Mouse (Mus musculus): ENCODE measurements around the gene Stk16.
"Not testable (repeated sequence)": the region's sequence is repeated elsewhere in the genome, so short reads cannot be mapped to it uniquely, and the experiment has no call there.

Gene Stk16

DNA sequence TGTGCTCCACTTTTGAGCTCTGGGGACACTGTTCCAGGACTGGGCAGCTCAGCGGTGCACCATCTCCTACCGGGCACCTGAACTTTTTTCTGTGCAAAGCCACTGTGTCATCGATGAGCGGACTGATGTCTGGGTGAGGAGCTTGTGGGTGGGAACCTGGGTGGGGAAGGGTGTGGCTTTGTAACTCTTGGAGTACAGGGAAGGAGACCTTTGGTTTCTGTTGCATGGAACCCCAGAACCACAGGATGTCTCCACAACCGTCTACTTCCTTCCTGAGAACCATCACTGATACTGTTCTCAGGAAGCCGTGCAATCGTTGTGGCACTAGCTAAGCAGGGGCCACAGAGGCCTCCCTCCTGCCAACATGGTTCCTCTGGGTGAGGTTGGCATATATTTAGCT, 2.5 kb downstream of the Stk16 start:
- DNase-seq (ENCODE audit: low spot score in 2 of 2): no peak

DNA sequence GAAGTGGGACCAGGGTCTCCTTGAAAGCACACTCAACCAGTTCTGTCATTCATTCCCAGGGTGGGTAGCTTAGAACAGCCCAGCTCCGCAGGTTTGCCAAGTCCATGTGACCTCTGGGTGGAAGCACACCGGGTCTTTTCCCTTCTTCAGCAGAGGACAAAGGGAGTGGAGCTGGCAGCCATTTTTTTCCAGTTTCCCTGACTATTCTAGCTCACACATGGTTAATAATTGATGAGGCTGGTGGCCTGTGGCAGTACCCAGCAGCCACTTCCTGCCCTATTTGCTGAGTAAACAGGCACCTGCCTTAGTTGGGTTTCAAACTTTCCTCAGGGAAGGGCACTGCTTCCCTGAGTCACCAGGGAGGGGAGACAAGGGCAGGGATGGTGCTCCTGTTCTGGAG, 3.8 kb downstream of the Stk16 start:
- no peak for DNase-seq (ENCODE audit: low spot score in 2 of 2)

DNA sequence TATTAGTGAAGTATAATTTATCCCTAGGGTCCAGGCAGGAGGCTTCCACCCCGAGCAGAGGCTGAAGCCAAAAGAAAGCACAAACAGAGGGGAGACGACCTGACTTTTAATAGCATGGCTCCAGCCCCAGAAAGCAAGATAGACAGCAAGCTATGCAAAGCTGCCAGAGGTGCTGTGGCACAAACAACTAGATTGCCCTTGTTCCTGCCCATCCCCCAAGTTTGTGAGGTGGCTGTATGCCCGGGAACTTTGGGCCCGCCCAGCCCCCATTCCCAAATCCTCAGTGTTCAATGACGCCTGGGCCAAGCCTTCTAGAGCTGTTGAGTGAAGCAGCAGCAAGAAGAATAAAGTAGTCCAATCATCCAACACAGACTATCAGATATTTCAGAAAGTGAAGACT, 4.2 kb downstream of the Stk16 start:
- peak in 1 of 2 experiments; percentile 56 for DNase-seq (ENCODE audit: low spot score in 2 of 2)

DNA sequence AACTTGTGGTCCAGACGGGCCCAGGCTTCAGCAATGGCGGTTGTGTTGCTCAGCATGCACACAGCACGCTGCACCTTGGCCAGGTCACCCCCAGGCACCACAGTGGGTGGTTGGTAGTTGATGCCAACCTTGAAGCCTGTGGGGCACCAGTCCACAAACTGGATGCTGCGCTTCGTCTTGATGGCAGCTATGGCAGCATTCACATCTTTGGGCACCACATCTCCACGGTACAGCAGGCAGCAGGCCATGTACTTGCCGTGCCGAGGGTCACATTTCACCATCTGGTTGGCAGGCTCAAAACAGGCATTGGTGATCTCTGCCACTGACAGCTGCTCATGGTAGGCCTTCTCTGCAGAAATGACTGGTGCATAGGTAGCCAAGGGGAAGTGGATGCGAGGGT, 5.1 kb downstream of the Stk16 start:
- DNase-seq (ENCODE audit: low spot score in 2 of 2): no peak

DNA sequence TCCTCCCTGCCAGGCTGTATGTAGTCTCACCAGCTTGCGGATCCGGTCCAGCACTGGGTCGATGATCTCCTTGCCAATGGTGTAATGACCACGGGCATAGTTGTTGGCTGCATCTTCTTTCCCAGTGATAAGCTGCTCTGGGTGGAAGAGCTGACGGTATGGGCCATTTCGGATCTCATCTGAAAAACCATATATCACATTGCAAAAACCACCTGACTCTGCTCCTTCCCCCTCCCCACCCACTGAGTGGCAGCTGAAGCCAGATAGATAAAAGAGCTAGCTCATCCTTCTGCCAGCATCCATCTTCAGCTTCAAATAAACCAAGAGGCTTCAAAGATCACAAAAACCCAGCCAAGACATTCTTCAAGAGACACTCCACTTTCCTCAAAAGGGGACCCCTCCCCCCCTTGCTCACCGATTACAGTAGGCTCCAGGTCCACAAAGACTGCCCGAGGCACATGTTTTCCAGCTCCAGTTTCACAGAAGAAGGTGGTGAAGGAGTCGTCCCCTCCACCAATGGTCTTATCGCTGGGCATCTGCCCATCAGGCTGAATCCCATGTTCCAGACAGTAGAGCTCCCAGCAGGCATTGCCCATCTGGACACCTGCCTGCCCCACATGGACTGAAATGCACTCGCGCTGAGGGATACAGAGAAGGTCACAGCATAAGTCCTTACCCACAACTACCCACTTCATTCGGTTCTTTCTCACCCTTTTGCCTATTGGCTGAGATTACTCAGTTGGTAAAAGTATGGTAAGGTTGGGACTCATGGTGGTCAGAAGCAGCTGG, 6.4 kb downstream of the Stk16 start:
- no peak for DNase-seq (ENCODE audit: low spot score in 2 of 2)

DNA sequence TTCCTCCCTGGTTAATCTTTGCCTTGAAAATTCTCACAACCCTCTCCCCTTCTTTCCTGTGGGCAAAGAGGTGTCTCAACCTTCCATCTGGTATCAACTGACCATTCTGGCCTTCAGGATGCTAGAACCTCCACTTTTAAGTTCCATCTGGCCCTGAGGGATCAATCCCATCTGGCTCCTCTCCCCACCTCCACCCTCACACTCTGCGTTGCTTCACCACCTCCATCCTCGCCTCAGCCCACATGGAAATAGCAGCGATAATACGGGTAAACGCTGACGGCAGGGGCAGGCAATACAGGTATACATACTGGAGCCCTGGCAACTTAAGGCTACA, 7.2 kb downstream of the Stk16 start:
- DNase-seq (ENCODE audit: low spot score in 2 of 2): no peak

DNA sequence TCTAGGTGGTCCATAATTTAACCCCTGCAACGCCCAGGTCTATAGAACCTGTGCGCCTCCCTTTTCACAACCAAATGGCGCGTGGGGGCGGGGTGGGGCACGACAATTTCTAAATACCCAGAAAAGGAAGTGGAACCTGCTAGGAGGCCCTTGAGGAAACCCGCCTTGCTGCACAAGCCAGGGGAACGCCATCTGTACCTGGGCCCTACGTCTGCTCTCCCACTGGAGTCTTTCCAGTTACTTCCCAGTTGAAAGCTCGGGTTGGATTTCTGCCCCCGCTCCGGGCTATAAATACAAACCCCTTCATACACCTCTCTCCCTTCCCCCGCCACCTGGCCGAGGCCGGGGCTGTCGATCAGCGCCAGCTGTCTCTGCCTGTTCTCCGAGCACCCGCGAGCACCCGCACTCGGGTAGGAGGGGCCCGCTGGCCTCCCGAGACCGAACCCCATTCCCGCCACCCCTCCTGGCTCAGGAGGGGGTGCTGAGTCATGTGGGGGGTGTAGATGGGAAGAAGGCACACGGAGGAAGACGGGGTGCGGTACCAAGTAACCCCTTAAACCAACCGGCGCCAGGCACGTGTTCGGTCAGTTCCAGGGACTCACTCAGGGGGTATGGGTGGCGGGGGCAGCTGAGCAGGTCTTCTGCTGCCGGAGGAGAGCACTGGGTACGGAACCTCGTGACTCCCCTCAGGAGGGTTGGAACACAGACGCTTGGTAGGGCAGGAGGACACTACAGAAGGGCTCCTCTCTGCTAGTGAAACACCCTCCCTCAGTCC, 7.8 kb downstream of the Stk16 start:
- peak in 1 of 2 experiments; percentile 37 for DNase-seq (ENCODE audit: low spot score in 2 of 2)

DNA sequence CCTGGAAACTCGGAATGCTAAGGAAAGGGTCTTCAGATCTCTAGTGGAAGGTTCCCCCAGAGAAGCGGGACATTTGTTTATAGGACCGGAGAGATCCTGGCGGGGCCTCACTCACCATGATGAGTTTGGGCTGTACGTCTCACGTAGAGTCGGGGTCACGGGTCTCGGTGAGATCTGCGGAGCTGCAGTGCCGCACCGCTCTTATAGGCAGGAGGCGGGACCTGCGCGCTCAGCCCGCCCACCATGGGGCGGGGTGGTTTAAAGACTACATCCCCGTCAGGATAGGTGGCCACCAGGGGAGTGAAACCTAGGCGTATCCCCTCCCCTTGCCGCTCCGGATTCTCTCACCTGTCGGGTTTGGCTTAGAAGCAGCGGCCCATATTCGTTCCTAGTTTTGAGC, 8.4 kb downstream of the Stk16 start:
- peak; percentile 91 to 95 for DNase-seq (ENCODE audit: low spot score in 2 of 2)

DNA sequence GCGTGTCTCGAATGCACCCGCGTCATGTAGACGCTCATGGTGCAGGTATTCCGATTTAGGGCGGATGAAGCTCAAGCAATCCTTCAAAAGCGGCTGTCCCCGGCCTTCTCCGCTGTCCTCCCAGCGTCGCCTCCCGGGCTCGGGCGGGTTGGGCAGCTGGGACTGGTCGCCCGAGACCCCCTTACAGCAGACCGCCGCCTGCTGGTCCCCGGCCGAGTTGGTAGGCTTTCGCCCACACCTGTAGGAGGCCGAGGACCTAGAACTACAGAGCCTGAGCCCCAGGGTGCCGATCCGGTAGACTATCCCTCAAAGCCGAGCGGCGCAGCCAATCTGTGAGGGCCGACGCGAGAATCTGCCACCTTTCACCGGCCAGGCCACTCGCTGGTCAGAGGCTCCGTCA, 8.9 kb downstream of the Stk16 start, which contains the start of gene Tuba4a:
Gene Tuba4a (minus strand): TSS at position 335 of the 400 bp plus-strand sequence.
- peak in 1 of 2 experiments; percentile 24 for DNase-seq (ENCODE audit: low spot score in 2 of 2)

DNA sequence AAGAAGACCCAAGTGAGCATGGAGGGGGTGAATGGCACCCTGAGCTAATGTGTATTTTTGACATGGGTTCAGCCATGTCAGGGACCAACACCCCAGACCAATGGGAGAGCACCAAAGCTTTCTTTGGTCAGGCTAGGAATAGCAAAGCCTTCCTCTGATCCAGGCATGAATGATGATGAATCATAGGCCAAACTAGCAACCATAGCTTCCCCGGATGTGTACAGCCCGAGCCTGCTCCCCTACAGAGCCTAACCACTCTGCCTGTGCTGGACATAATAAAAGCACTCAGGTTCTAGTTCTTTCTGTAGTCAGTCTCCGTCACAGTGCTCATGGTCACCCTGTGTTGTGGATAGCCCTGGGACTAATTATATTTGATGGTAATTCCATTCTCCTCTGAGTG, 10.9 kb downstream of the Stk16 start:
- no peak for DNase-seq (ENCODE audit: low spot score in 2 of 2)

DNA sequence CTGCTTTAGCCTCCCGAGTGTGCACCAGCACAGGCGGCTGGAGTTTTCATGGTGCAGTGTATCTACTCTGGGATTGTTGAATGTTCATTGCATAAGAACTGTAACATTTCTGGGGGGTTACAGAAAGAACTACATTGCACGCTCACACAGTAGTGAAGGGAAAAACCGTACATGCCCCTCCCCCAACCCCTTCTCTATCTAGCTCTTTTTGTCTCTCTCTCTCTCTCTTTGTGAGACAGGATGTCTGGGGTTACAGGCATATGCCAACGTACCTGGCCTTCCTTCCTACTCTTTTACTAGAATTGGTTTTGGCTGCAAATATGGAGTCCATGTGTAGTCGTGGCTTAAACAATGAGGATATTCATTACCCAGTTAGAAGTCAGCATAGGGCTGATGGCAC, 12.3 kb downstream of the Stk16 start:
- no peak for DNase-seq (ENCODE audit: low spot score in 2 of 2)

DNA sequence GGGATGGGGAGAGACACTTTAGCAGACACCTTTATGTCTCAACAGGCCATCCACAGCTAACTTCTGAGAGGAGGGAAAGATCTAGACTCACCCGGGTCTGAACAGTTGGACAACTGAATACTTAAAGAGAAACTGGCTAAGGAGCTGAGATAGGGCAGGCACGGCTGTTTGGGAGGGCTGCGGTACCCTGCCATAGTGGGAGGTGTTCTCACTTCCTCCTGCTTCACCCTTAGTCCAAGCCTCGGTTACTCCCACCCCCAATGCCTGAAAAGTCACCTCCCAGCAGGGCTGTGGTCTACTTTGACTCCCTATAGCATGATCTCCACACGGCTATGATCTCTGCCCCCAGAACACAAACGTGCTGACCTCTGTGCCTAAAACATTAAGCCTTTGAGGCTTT, 12.9 kb downstream of the Stk16 start:
- no peak for DNase-seq (ENCODE audit: low spot score in 2 of 2)

DNA sequence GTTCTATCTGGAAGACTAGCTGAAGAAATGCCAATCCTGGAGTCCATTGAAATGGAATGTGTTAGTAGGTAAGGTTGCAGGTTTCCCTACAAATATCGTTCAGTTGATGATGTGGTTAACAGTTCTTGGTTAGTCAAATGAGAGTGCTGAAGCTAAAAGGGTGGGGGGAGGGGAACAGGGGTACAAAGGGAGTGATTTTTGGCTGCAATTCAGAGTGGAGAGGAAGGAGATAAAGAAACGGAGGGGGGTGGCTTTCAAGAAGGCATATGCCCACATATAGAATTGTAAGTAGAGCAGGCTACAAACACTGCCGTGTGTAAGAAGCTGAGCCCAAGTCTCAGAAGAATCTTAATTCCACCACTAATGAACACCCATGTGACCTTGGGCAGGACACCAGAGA, 14.8 kb downstream of the Stk16 start:
- DNase-seq (ENCODE audit: low spot score in 2 of 2): no peak

DNA sequence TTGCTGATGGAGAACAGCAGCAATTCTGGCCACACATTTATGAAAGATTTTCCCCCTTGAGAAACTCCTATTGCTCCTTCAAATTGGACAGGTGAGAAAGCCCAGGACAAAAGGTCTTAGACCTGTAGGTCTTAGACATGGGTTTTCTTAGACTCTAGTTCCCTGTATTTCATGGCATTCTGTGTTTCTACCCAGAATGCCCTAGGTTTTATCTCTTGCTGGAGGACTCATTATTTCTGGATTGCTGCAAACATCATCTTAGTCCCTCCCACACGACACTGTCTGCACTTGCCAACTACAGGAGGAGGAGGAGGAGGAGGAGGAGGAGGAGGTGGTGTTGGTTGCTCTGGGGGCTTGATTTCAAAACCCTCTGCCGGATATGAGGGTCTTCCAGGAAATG, 15.5 kb downstream of the Stk16 start:
- DNase-seq (ENCODE audit: low spot score in 2 of 2): no peak

DNA sequence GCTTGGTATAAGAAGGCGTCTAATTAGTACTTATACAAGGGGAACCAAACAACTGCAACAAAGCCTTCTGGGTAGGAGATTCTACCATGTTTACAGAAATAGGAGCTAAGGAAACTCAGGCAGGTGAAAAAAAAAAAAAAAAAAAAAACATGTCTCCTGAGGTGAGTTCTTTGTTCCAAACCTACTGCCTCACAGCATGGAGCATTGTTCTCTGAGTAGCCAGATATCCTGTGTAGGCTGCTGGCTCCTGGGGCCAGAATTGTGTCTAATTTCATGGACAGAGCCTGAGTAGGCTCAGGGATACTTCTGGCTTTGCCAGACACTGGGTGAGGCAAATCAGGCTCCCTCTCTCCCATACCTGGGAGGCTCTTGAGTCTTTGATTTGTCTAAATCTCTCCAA, 17.0 kb downstream of the Stk16 start:
- DNase-seq (ENCODE audit: low spot score in 2 of 2): no peak

DNA sequence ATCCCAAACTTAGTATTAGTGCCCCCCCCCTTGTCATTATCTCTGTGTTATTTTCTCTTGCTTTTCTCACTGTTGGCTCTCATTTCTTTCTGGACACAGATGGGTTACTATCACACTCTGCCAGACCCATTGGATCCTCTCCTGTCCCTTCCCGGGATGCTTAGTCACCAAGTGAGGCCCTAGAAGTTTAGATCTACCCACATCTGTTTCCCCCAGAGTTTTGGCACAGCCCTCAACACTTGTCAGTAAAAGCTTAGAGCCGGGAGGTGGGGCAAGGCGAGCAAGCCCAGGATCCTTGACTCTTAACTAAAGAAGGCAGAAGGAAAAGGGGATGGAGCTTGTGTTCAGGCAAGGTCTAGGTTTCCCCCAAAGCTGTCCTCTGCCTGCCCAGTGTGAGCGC, 18.5 kb downstream of the Stk16 start:
- DNase-seq (ENCODE audit: low spot score in 2 of 2): no peak

DNA sequence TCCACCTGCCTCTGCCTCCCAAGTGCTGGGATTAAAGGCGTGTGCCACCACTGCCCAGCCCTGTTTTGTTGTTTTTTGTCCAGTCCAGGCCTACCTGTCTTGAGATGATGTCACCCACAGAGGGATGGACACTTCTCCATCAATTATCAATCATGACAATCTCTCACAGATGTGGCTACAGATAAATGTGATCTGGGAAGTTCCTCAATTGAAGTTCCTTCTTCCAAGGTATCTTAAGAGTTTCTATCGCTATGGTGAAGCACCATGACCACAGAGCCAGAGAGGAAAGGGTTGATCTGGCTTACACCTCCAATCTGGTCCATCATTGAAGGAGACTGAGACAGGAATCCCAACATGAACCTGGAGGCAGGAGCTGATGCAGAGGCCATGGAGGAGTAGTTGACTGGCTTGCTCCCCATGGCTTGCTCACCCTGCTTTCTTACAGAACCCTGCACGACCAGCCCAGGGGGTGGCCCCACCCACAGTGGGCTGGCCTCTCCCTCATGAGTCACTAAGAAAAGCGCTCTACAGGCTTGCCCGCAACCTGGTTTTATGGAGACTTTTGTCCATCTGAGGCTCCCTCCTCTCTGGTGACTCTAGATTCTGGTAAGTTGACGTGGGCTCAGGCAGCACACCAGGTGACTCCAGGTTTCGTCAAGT, 19.8 kb downstream of the Stk16 start:
- DNase-seq (ENCODE audit: low spot score in 2 of 2): peak; percentile 46 to 48

DNA sequence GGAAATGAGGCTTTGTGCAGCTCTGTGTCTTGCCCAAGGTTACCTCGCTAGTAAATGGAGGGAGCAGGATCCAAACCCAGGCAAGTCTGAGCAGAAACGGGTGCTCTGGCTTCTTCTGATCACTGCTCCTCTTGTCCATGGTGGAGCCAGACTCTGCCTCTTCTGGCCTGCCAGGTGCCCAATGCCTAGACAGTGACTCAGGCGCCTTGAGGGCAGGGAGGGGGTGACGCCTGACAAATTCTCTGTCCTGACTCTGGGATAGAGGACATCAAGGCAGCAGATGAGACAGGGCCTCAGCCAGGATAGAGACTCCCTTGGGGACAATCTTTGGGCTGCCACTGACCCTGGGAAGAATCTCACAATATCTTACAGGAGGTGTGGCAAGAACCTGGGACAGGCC, 20.6 kb downstream of the Stk16 start:
- no peak for DNase-seq (ENCODE audit: low spot score in 2 of 2)

DNA sequence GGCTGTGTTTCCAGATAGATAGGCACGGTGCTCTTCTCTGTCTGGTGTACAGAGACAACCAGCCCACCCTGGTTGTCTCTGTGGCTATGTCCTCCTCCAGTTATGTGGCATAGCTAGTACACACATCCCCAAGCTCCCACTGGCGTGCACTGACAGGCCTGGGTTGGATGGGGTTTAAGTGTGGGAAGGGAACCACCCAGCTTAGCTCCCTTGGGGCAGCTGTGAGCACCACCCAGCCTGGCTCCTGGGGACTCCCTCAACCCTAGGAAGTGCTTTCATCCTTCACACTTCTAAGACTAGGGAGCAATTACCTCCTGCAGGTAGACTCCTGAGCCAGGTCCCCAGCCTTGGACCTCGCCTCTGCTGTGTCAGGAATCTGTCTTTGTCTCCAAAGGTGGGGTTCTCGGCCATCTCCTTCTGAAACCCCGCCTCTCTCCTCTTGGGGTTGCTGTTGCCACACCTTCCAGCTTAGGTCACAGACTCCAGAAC, 21.1 kb downstream of the Stk16 start, which contains the start of gene A630095N17Rik:
Gene A630095N17Rik (minus strand): TSS at position 439 of the 489 bp plus-strand sequence.
- no peak for DNase-seq (ENCODE audit: low spot score in 2 of 2)

DNA sequence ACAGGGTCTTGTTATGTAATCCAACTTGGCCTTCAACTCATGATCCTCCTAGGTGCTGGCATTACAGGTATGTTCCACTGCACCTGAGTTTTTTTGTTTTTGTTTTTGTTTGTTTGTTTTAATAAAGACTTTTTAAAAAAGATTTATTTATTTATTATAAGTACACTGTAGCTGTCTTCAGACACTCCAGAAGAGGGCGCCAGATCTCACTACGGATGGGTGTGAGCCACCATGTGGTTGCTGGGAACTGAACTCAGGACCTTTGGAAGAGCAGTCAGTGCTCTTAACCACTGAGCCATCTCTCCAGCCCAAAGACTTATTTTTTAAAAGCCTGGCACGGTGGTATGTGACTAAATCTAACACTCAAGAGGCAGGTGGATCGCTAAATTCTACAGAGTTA, 21.9 kb downstream of the Stk16 start:
- DNase-seq (ENCODE audit: low spot score in 2 of 2): not testable (repeated sequence)

DNA sequence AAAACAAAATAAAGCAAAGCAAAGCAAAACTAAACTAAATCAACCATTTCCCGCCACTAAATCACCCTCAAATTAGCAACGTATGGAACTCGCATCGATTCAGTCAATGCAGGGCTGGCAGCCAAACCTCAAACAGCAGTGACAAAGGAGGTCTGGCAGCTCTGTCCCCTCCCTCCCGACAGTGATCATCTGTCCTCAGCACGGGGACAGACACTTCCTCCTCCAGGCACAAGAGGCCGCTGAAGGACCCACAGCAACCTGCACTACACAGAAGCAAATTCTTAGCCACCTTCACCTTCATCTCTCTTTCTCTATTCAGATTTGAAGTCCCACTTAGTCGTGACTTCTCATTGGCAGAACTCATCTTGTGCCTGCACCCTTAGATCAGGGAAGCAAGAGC, 24.0 kb downstream of the Stk16 start:
- peak; percentile 37 to 59 for DNase-seq (ENCODE audit: low spot score in 2 of 2)
